Mouse (Mus musculus): ENCODE data around the gene Rbbp8nl. TPM values are rescaled to one million over a fixed set of nuclear protein-coding genes. Genes with fewer than 3 reads are reported as not detected.

Gene Rbbp8nl
- total and polyA plus RNA-seq, 3 experiments: not detected

DNA sequence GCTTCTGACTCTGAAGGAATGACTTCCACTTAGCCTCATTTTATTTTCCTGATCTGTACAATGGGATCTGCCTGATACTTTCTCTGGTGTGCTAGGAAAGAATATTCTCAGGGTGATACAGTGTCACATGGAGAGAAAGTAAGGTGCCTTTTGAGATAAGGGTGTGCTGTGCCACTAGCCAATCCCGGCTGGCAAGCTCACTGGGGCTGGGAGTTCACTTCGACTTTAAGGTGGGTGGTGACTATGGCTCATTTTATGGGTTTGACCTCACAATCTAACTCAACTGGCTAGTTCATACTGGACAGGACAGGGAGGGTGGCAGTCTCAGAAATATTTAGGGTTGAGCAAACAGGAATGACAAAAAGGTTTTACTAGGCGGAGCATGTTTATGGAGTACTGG, 52.7 kb downstream of the Rbbp8nl start (continued):
- TF ChIP-seq MAFK (IDR thresholded peaks at IDR 0.05; ENCODE audit: borderline replicate concordance, low read depth, low read length): no peak
- TF ChIP-seq POLR2A (IDR thresholded peaks at IDR 0.05; ENCODE audit: control insufficient read depth in 1 of 2, insufficient read depth in 1 of 2, low read depth in 1 of 2, low read length in 2 of 2, poor library complexity in 1 of 2): no peak
- no peak for TF ChIP-seq CHD2 (IDR thresholded peaks at IDR 0.05; ENCODE audit: low read length)
- TF ChIP-seq CTCF (IDR thresholded peaks at IDR 0.05 in 2 of 3, conservative IDR thresholded peaks at IDR 0.05 in 1 of 3; ENCODE audit: control insufficient read depth in 1 of 3, insufficient read depth in 1 of 3, low read depth in 2 of 3, low read length in 3 of 3, poor library complexity in 1 of 3, severe bottlenecking in 1 of 3): no peak
- TF ChIP-seq KAT2A (conservative IDR thresholded peaks at IDR 0.05; ENCODE audit: low read depth, low read length): no peak
- peak; percentile 78 for TF ChIP-seq TAL1 (IDR thresholded peaks at IDR 0.05; ENCODE audit: low read length)
- no peak for TF ChIP-seq HCFC1 (IDR thresholded peaks at IDR 0.05; ENCODE audit: low read depth, low read length)
- no peak for TF ChIP-seq USF2 (IDR thresholded peaks at IDR 0.05; ENCODE audit: borderline replicate concordance in 1 of 2, insufficient read depth in 1 of 2, low read depth in 1 of 2, low read length in 2 of 2)
- TF ChIP-seq E2F4 (IDR thresholded peaks at IDR 0.05; ENCODE audit: borderline replicate concordance, low read depth, low read length): no peak
- TF ChIP-seq ETS1 (IDR thresholded peaks at IDR 0.05; ENCODE audit: low read depth, low read length): 0 out of 2 replicates have a peak, but pooled peaks have one; percentile 9

DNA sequence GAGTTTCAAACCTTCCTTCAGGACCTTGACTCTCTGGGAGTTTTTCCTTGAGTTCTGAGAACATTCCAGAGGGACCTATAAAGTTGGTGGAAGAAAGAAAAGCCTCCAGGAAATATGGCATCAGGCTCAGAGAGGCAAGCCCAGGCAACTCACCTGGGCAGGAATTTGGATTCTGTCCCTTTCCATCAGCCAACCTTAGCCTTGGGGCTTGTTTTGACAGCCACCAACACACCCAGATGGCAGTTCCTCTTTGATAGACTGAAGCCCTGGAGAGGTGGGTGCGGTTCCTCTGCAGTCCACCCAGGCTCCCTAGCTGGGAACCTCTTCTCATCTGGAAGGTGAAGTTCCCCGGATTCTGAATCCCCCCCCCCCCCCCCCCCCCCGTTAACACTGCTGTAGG, 53.2 kb downstream of the Rbbp8nl start:
- no peak overlapping the region for H3K4me3 ChIP-seq (ENCODE audit: control insufficient read depth in 1 of 2, insufficient read depth in 1 of 2, low read depth in 2 of 2, low read length in 2 of 2)
- peaks cover 9 to 34% of the 10 kb centered on the region in 2 experiments for H3K4me1 ChIP-seq (ENCODE audit: control insufficient read depth in 1 of 2, insufficient read depth in 2 of 2, low read length in 2 of 2)
- H3K9me3 ChIP-seq (replicated peaks; ENCODE audit: insufficient read depth, low read length): no peaks in the 10 kb centered on the region
- DNase-seq (ENCODE audit: low read depth, low spot score): peak; percentile 64
- TF ChIP-seq SIN3A (IDR thresholded peaks at IDR 0.05; ENCODE audit: low read length): peak; percentile 63; the same call in 1 of the 2 replicates
- no peak for TF ChIP-seq USF2 (IDR thresholded peaks at IDR 0.05; ENCODE audit: borderline replicate concordance in 1 of 2, insufficient read depth in 1 of 2, low read depth in 1 of 2, low read length in 2 of 2)
- 0 out of 2 replicates have a peak, but pooled peaks have one; percentile 27 for TF ChIP-seq MAZ (IDR thresholded peaks at IDR 0.05; ENCODE audit: low read depth, low read length)
- no peak for TF ChIP-seq JUND (IDR thresholded peaks at IDR 0.05; ENCODE audit: low read depth, low read length)
- TF ChIP-seq POLR2AphosphoS5 (IDR thresholded peaks at IDR 0.05; ENCODE audit: borderline replicate concordance, low read depth, low read length): no peak
- TF ChIP-seq ZKSCAN1 (IDR thresholded peaks at IDR 0.05; ENCODE audit: low read depth, low read length): no peak
- 0 out of 2 replicates have a peak, but pooled peaks have one; percentile 37 for TF ChIP-seq MXI1 (IDR thresholded peaks at IDR 0.05; ENCODE audit: low read depth, low read length)
- TF ChIP-seq BHLHE40 (IDR thresholded peaks at IDR 0.05; ENCODE audit: borderline replicate concordance, low read depth, low read length): no peak
- 0 out of 2 replicates have a peak, but pooled peaks have one; percentile 14 for TF ChIP-seq ETS1 (IDR thresholded peaks at IDR 0.05; ENCODE audit: low read depth, low read length)
- peaks cover 0 to 24% of the 10 kb centered on the region in 2 experiments; a peak in 2 of 4 replicates for H3K36me3 ChIP-seq (ENCODE audit: control insufficient read depth in 1 of 2, insufficient read depth in 2 of 2, low read length in 2 of 2)
- no peaks in the 10 kb centered on the region for H3K27me3 ChIP-seq (ENCODE audit: control insufficient read depth in 1 of 2, insufficient read depth in 2 of 2, low read length in 2 of 2)
- no peaks in the 10 kb centered on the region for H3K79me2 ChIP-seq (ENCODE audit: control insufficient read depth, insufficient read depth, low read length, poor library complexity)
- no peak overlapping the region for H3K9ac ChIP-seq (ENCODE audit: control insufficient read depth, low read depth, low read length, poor library complexity, severe bottlenecking)
- peak overlapping the region; percentile 52 for H3K27ac ChIP-seq (ENCODE audit: control insufficient read depth, low read depth, low read length)

GRCm38 (mm10) chr2:180235788-180236187, 53.9 kb downstream of the Rbbp8nl start:
- Histone ChIP-seq H3K9ac (ENCODE audit: control insufficient read depth, low read depth, low read length, poor library complexity, severe bottlenecking) (peak overlapping the region; percentile 24; the same call in 1 of the 2 replicates), H3K27ac (ENCODE audit: control insufficient read depth, low read depth, low read length) (peak overlapping the region; percentile 50), H3K4me3 (ENCODE audit: control insufficient read depth in 1 of 2, insufficient read depth in 1 of 2, low read depth in 2 of 2, low read length in 2 of 2) (no peak overlapping the region), H3K4me1 (ENCODE audit: control insufficient read depth in 1 of 2, insufficient read depth in 2 of 2, low read length in 2 of 2) (peaks cover 9 to 34% of the 10 kb centered on the region in 2 experiments), H3K9me3 (replicated peaks; ENCODE audit: insufficient read depth, low read length) (no peaks in the 10 kb centered on the region), H3K27me3 (ENCODE audit: control insufficient read depth in 1 of 2, insufficient read depth in 2 of 2, low read length in 2 of 2) (no peaks in the 10 kb centered on the region), H3K79me2 (ENCODE audit: control insufficient read depth, insufficient read depth, low read length, poor library complexity) (no peaks in the 10 kb centered on the region), H3K36me3 (ENCODE audit: control insufficient read depth in 1 of 2, insufficient read depth in 2 of 2, low read length in 2 of 2) (peaks cover 0 to 24% of the 10 kb centered on the region in 2 experiments; a peak in 2 of 4 replicates)
- TF ChIP-seq TCF12 (IDR thresholded peaks at IDR 0.05; ENCODE audit: low read depth, low read length): no peak
- TF ChIP-seq MXI1 (IDR thresholded peaks at IDR 0.05; ENCODE audit: low read depth, low read length): 0 out of 2 replicates have a peak, but pooled peaks have one; percentile 4
- no peak for TF ChIP-seq GABPA (IDR thresholded peaks at IDR 0.05; ENCODE audit: low read depth, low read length)
- no peak for TF ChIP-seq ELF1 (IDR thresholded peaks at IDR 0.05; ENCODE audit: low read depth, low read length)
- DNase-seq (ENCODE audit: low read depth, low spot score): no peak
